Mouse (Mus musculus) retina, postnatal 1 day (tissue): ENCODE data around the gene Ntn3.

Source experiments
- DNase-seq: peaks from one replicate; pipeline ENCODE4 v3.0.0-alpha.2; 2012

Ntn3 gene

GRCm38 (mm10) chr17:24209043-24209915 lies at the start of gene Ntn3:
Gene Ntn3, minus strand, starts transcription at chr17:24209531.
- DNase-seq = peak; percentile 84

GRCm38 (mm10) chr17:24258981-24259380 lies 49.6 kb upstream of the Ntn3 start:
- DNase-seq = no peak

DNA sequence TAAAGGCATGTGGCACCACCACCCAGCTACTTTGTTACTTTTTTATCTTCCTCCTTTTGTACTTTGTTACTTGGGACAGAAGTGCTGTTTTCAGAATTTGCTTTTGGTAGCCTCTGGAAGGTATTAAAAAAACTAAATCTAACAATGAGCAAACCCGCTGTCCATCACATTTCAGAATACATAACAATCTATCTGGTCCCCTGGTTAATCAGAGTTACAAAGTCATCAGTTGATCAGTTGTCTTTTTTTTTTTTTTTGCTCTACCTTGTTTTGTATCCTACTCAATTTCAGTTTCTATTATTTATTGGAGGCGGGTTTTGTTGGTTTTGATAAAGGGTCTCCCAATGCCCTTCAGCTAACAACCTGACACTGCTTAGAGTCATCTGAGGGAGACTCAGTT lies 43.0 kb upstream of the Ntn3 start:
- DNase-seq = no peak

DNA sequence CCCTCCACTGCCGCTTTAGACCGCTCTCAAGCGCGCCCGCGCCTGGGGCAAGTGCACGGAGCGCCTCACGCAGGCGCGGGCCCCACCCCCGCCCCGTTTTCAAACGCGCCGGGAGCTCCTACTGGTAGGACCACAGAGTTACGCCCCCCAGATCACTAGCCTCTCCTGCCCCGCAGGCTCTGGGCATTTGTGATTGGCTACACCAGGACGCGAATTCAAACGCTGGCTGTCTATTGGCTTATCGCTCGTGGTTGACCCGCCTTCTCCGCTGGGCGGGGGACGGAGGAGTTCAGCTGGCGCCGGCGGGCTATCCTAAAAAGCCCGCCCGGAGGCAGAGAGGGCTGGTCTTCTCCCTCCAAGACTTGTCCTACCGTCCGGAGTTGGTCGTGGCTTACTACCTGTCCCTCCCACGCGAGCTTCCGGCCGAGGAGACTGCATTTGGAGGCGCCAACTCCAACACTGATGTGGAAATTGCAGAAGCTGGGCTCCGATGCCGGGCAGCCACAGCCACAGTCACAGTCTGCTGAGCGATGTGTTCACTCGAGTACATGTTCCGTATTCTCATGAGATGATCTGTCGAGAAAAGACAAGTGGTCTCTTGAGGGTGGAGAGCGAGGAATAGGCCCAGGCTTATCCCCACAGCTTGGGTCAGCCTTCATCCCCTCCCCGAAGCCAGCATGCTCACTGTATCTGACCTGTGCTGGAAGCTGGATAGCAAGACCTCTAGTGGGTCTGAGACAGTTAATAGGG lies 42.2 kb upstream of the Ntn3 start, which contains the start of gene Ccnf:
Gene Ccnf, minus strand, starts transcription at position 165 of the 750 bp plus-strand sequence.
- DNase-seq = peak; percentile 99

DNA sequence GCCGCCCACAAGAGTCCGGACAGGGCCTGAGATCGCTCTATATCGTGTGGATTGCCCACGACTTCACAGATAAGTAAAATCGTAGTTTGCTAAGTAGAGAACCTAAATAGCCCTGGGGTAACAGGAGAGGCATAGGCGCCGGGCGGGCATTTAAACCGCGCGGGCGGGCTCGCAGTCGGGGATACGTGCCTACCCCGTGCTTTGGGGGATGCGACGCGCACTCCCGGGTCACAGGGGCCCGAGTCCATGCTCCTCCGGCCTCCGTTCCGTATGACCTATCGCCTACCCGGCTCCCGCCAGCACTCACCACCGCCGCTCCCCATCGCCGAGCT lies 41.6 kb upstream of the Ntn3 start:
- no peak for DNase-seq

GRCm38 (mm10) chr17:24248641-24249040 lies 39.3 kb upstream of the Ntn3 start:
- peak; percentile 13 for DNase-seq

DNA sequence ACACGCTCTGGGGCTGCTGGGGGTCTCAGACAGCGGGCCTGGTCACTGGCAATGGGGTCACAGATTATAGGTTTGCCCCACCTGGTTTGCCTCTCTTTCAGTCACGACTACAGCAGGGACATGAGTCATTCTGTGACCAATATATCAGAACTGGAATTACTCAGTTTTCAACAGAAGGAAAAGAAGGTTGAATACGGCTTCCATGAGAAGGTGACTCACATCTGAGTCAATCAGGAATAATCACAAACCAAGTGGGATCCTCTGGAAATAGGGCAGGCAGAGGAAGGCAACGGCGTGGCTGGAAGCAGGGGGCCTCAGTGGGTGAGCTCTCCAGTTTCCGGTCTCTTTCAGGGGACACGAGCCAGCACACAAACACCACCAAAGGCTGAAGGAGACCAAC lies 34.7 kb upstream of the Ntn3 start:
- DNase-seq = no peak

GRCm38 (mm10) chr17:24243311-24243969 lies 34.1 kb upstream of the Ntn3 start:
- peak; percentile 46 for DNase-seq

- DNase-seq = no peak
Measured at GRCm38 (mm10) chr17:24236921-24237320, 27.6 kb upstream of the Ntn3 start.

DNA sequence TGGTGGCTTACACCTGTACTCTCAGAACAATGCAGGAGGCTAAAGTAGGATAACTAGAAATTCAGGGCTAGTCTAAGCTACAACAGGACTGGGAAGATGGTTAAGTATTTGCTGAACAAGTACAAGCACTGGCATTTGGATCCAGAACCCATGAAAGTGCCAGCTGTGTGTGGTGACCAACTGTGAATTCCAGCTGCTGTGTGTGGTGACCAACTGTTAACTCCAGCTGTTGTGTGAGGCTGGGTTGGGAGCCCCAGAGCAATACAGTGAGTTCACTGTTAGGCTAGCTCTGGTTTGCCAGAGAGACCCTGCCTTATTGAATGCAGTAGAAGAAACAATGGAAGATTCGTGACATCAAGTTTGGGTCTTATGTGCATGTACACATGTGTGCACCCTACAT lies 27.1 kb upstream of the Ntn3 start:
- no peak for DNase-seq

DNA sequence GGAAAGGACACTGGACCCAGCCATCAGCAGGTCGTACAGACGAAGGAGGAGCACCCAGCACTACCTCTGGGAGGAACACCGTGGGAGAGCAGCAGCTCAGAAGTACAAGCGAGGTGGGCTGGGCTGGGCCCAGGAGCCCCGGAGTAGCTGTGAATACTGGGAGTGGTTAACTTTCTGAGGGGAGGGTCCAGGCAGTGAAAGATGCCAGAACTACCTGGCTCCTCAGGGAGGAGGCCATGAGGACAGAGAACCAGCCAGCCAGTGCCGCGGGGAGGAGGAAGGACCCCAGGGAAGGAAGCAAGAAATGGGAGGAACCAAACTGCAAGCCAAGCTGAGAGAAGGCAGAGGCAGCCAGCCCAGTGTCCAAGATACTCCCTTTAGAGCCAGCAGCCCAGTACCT lies 18.6 kb upstream of the Ntn3 start:
- no peak for DNase-seq

DNA sequence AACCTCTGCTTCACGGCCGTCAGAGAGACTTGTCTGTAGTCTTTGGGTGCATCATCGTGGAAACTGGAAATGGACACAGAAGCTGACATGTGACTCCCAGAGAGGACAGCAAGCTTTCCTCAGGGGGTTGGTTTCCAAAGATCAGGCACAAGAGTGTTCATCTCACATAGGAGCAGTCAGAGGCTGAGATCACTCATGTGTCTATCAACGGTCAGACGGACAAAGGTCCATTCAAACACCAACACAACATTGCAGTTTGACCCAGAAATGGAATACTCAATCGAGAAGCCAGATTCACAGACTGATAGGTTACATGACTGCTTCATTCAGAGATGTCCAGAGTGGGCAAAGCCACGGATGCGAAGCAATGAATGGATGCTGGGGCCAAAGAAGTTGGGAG lies 17.4 kb upstream of the Ntn3 start:
- no peak for DNase-seq

GRCm38 (mm10) chr17:24225851-24226250 lies 16.5 kb upstream of the Ntn3 start:
- DNase-seq = no peak

DNA sequence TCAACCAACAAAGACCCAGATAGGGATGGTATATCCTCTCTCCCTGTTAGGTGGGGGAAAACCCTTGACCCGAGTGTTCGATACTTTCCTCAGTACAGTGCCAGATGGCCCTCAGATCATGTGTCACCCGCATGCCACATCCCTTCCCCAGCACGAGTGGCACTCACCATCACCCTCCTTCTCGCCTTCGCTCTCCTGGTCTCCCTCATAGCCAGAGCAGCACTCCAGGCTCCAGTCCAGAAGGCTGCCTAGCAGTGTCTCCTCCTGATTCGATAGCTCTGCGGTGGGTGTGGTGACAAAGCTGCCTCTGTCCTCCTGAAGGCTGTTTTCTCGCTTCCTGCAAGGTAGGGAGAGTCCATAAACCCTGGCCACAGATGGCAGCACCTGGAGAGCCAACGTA lies 15.4 kb upstream of the Ntn3 start:
- no peak for DNase-seq

DNA sequence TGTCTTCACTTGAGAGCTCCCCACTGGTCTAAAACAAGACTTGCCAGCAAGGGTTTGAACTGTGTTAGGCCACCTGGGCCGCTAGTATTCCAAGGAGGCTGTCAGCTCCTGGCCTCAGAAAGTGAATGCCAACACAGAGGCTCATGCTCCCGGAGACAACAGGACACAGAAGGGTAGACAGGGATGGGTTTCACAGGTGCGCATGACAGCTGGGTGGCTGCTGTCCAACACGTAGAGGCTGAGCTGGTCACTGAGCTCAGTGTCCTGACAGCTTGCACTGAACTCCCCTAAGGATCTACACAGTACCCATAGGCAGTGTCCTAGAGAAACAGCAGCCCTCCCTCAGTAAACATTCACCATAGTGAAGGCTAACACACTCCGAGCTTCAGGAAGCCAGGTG lies 14.2 kb upstream of the Ntn3 start:
- DNase-seq = no peak

DNA sequence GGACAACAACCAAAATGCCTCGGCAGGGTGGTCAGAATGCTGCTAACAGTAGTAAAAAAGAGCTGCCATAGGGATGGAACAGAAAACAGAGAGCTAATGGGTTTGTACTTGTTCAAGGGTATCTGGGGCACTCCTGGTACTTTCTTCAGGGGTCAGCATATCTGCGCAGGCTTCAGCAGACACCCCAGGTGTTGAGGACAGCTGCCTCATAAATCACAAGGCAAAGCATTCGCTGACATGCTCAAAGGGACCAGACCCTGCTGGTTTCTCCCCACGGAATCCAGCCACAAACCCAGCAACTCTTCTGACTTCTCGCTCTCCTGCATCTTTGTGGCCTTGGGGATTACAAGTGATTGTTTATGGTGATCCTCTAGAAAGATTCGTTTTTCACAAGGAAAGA lies 13.3 kb upstream of the Ntn3 start:
- no peak for DNase-seq

DNA sequence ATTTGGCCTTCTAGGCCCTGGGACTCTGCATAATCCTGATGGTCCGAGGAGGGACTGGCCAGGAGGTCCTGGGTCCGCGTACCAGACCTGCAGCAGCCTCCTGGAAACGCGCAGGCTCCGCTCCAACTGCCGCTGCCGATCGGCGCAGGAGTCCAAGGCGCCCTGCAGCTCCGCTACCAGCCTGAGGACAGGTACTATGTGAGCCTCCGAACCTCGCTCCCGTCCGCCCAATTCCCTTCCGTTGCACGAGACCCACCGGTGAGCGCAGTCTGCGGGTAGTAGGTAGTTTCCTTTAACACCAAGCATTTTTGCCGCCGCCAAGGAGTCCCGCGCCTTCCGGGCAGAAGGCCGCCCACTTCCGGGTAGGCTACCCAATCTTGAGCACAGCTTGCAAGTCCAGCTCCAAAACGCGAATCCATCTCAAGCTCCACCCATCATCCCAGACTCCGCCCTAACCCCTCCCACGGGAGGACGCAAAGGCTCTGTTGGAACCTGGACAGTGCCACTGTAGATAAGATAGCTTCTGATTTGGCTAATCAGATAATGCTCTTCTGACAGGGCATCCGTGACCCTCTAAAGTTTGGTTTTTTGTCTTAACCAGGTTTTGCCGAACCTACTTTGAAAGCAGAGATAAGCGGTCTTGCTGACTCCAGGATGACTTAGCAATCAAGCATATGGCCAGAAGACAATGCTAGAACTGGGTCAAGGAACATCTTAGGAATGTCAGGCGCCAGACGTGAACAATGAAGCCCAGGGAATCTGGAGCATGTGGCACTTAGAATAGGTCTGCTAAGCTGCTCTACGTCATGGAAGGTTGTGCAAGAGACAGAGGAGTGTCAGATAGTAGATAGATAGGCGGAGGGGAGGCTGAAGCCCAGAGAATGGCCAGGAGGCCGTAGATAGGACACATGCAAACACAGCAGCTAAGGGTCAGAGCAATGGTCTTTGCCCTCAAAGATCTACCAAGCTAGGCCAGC lies 11.4 kb upstream of the Ntn3 start, which contains the start of gene Tedc2:
Gene Tedc2, minus strand, starts transcription at position 417 of the 977 bp plus-strand sequence.
- DNase-seq = peak; percentile 97

GRCm38 (mm10) chr17:24216836-24217235 lies 7.5 kb upstream of the Ntn3 start:
- peak; percentile 43 for DNase-seq

GRCm38 (mm10) chr17:24213186-24213585 lies 3.9 kb upstream of the Ntn3 start:
- DNase-seq = no peak

GRCm38 (mm10) chr17:24212441-24213018 lies 3.2 kb upstream of the Ntn3 start:
- no peak for DNase-seq

DNA sequence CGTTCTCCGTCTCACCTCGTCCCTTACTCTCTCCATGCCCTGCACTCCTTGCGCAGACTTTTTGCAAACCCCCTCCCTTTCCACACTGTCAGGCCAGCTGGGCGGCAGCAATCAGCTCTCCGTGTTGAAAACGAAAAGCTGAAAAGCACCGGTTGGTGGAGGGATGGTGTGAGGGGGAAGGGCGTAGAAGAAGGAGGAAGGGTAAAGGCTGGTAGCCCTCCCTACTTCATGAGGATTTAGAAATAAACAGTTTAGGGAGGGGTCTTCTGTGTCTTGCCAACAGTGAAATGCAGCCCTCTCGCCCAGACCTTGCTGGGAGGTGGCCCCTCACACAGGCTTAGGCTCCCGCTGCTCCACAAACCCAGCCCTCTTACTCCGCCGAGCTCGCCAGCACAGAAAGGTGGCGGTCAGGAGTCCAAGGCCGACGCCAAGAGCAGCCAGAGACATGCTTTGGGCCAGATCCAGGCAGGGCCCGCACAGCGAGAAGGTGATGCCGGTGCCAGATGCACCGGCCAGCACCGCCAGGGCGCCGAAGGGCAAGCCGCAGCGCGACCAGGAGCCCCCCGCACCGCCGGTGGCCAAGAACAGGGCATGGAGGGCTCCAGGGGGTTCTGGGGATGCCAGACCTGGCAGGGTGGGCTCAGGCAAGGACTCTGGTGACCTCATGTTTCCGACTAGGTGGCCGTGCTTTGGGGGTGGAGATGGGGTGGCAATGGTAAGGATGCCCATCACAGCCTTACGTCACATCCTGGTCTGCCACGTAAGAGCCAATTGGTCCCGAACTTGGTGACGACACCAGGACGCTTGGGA lies 2.5 kb upstream of the Ntn3 start:
- peak; percentile 85 for DNase-seq
